Mouse (Mus musculus) stomach, postnatal 0 days (tissue): ENCODE results near the gene Tubgcp2.

Experiments
- CTCF ChIP-seq: IDR thresholded peaks from 2 replicates; pipeline ENCODE4 v1.5.1; 2016; ENCODE audit warnings: antibody characterized with exemption, low read depth, mild to moderate bottlenecking, moderate library complexity
- EP300 ChIP-seq: optimal IDR thresholded peaks from 2 replicates; pipeline ENCODE3; 2016; ENCODE audit warnings: antibody characterized with exemption

- TF ChIP-seq CTCF, result no peak
- TF ChIP-seq EP300, result no peak
These were observed 65.5 kb downstream of the Tubgcp2 start for GRCm38 (mm10) chr7:139970979-139971378.
